Mouse (Mus musculus) E14TG2a.4 (cell line): ENCODE data around the gene Mrgpre.

Experiments
- H3K27me3 ChIP-seq: 2 replicates; pipeline ENCODE4 v1.6.1; 2014; ENCODE audit warnings: low read length, control low read depth; ENCODE audit not compliant: insufficient read depth
- H3K36me3 ChIP-seq: 2 replicates; pipeline ENCODE4 v1.6.1; 2014; ENCODE audit warnings: low read length, control low read depth; ENCODE audit not compliant: insufficient read depth
- H3K4me1 ChIP-seq: replicated peaks from 2 replicates; pipeline ENCODE4 v1.6.1; 2014; ENCODE audit warnings: low read depth, low read length, control low read depth
- H3K4me3 ChIP-seq: replicated peaks from 2 replicates; pipeline ENCODE4 v1.5.1; 2014; ENCODE audit warnings: mild to moderate bottlenecking, low read length
- H3K9me3 ChIP-seq: 2 replicates; pipeline ENCODE4 v1.6.1; 2014; ENCODE audit warnings: low read length, control low read depth
- CTCF ChIP-seq: conservative IDR thresholded peaks from 2 replicates; pipeline ENCODE4 v1.5.1; 2014; ENCODE audit warnings: low read length
- NANOG ChIP-seq: IDR thresholded peaks from 2 replicates; pipeline ENCODE4 v1.6.1; 2014; ENCODE audit warnings: borderline replicate concordance, low read length, mixed read lengths
- POU5F1 ChIP-seq: IDR thresholded peaks from 2 replicates; pipeline ENCODE4 v1.6.1; 2014; ENCODE audit warnings: low read length, borderline replicate concordance

Mrgpre gene

GRCm38 (mm10) chr7:143763794-143764193 lies 20.5 kb downstream of the Mrgpre start:
- Histone ChIP-seq H3K27me3 (peaks cover 61% of the 10 kb centered on the region), H3K4me3 (no peak overlapping the region), H3K4me1 (peaks cover 5% of the 10 kb centered on the region), H3K36me3 (no peaks in the 10 kb centered on the region), H3K9me3 (no peaks in the 10 kb centered on the region)
- TF ChIP-seq NANOG (no peak), CTCF (peak; percentile 77)

- H3K9me3 ChIP-seq = no peaks in the 10 kb centered on the region
- TF ChIP-seq CTCF (no peak), POU5F1 (no peak), NANOG (no peak)
- H3K27me3 ChIP-seq = peaks cover 70% of the 10 kb centered on the region
- no peaks in the 10 kb centered on the region for H3K36me3 ChIP-seq
- H3K4me3 ChIP-seq = no peak overlapping the region
- peaks cover 17% of the 10 kb centered on the region for H3K4me1 ChIP-seq
Measured at GRCm38 (mm10) chr7:143758956-143759355, 25.3 kb downstream of the Mrgpre start.

GRCm38 (mm10) chr7:143757696-143758095 lies 26.6 kb downstream of the Mrgpre start:
- TF ChIP-seq CTCF = no peak
- TF ChIP-seq NANOG = no peak
- Histone ChIP-seq H3K36me3 (no peaks in the 10 kb centered on the region), H3K4me1 (peaks cover 17% of the 10 kb centered on the region)

GRCm38 (mm10) chr7:143757027-143757390 lies 27.3 kb downstream of the Mrgpre start:
- no peaks in the 10 kb centered on the region for H3K36me3 ChIP-seq
- H3K27me3 ChIP-seq = peaks cover 72% of the 10 kb centered on the region
- H3K4me1 ChIP-seq = peaks cover 17% of the 10 kb centered on the region
- no peaks in the 10 kb centered on the region for H3K9me3 ChIP-seq
- TF ChIP-seq NANOG = no peak
- no peak for TF ChIP-seq CTCF
- no peak for TF ChIP-seq POU5F1
- H3K4me3 ChIP-seq = peak overlapping the region; percentile 71

More at GRCm38 (mm10) chr7:143757696-143758095, 26.6 kb downstream of the Mrgpre start:
- Histone ChIP-seq H3K4me3 (no peak overlapping the region), H3K27me3 (peaks cover 72% of the 10 kb centered on the region), H3K9me3 (no peaks in the 10 kb centered on the region)

GRCm38 (mm10) chr7:143756125-143757026 lies 27.9 kb downstream of the Mrgpre start, which contains the start of gene Osbpl5:
Gene Osbpl5 (minus strand): TSS chr7:143756985.
- Histone ChIP-seq H3K36me3 (no peaks in the 10 kb centered on the region), H3K4me1 (peaks cover 17% of the 10 kb centered on the region), H3K9me3 (no peaks in the 10 kb centered on the region), H3K27me3 (peaks cover 75% of the 10 kb centered on the region), H3K4me3 (peak within 1 kb of the TSS; percentile 71)
- TF ChIP-seq NANOG = no peak
- no peak for TF ChIP-seq CTCF
- no peak for TF ChIP-seq POU5F1

- Histone ChIP-seq H3K4me3 (no peak overlapping the region), H3K9me3 (no peaks in the 10 kb centered on the region), H3K27me3 (peaks cover 77% of the 10 kb centered on the region), H3K36me3 (no peaks in the 10 kb centered on the region), H3K4me1 (peaks cover 17% of the 10 kb centered on the region)
- TF ChIP-seq POU5F1 = no peak
- no peak for TF ChIP-seq NANOG
- TF ChIP-seq CTCF = no peak
Measured at GRCm38 (mm10) chr7:143755357-143756124, 28.8 kb downstream of the Mrgpre start.

GRCm38 (mm10) chr7:143753990-143754715 lies 30.1 kb downstream of the Mrgpre start:
- TF ChIP-seq POU5F1 (no peak), NANOG (no peak), CTCF (peak; percentile 90)

GRCm38 (mm10) chr7:143752606-143753005 lies 31.7 kb downstream of the Mrgpre start:
- peaks cover 17% of the 10 kb centered on the region for H3K4me1 ChIP-seq
- peaks cover 70% of the 10 kb centered on the region for H3K27me3 ChIP-seq
- TF ChIP-seq POU5F1 (no peak), NANOG (no peak), CTCF (no peak)
- H3K4me3 ChIP-seq = no peak overlapping the region
- no peaks in the 10 kb centered on the region for H3K36me3 ChIP-seq
- no peaks in the 10 kb centered on the region for H3K9me3 ChIP-seq

More at GRCm38 (mm10) chr7:143753990-143754715, 30.1 kb downstream of the Mrgpre start:
- Histone ChIP-seq H3K36me3 (no peaks in the 10 kb centered on the region), H3K27me3 (peaks cover 84% of the 10 kb centered on the region), H3K4me1 (peaks cover 17% of the 10 kb centered on the region), H3K9me3 (no peaks in the 10 kb centered on the region), H3K4me3 (no peak overlapping the region)
